ENCODE assay signal across 14 mouse cellular contexts in the genomic region with DNA sequence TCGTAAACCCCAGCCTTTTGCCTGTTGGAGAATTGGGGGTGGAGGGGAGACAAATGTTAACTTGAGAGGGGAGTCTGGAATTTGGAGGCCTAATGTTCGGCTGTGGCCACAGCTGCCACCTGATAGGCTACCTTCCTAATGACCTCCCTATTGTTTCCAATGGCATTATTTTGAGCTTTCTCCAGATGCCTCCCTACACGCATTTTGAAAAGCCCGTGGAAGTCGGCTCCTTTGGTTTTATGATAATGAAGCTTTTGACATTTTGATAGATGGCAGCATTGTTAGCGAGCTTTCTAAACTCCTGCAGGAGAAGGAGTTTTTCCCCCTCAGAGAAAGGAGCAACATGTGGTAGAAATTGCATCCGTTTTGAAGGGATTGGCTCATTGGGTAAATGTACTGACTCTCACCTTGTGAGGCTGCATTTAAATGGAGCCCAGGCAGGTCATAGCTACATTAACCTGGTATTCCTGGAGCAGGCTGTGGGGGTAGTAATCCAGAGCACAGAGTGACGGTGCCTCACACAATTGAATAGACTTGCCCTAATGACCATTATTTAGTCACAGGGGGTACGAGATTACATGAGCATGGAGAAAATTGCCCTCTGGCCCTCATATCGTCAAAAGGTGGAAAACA.
DNase-seq lines count a peak whose midpoint lies in the region; ATAC-seq lines count a peak whose summit lies in the region.
"Had no signal": no experiment of that assay in that cellular context is flagged by ENCODE, and none has a peak within 500 bp of the region (broad histone marks: within the 10 kb centered on the region; RNA-seq: fewer than 3 reads in every experiment).

No protein-coding gene starts in this region.

- no peak for ATAC-seq in forebrain, embryonic 16.5 days
- ATAC-seq in neural tube, embryonic 11.5 days (ENCODE audit: insufficient read depth, low FRiP score, low TSS enrichment): 0 out of 2 replicates have a peak, but pooled peaks have one; percentile 39
- ATAC-seq in neural tube, embryonic 15.5 days (ENCODE audit: low FRiP score): no peak
- no peak for ATAC-seq in frontal cortex, adult (ENCODE audit: low TSS enrichment)
- ATAC-seq: intestine, embryonic 15.5 days had no signal

- peaks cover 47% of the 10 kb centered on the region for H3K4me1 ChIP-seq in forebrain, embryonic 10.5 days
- H3K4me1 ChIP-seq in forebrain, embryonic 16.5 days (replicated peaks; ENCODE audit: control insufficient read depth, insufficient read depth, low read length): peaks cover 11% of the 10 kb centered on the region
- peaks cover 11% of the 10 kb centered on the region for H3K4me1 ChIP-seq in neural tube, embryonic 11.5 days (ENCODE audit: control insufficient read depth, insufficient read depth, low read length)
- peaks cover 5% of the 10 kb centered on the region; the same call in 1 of the 2 replicates for H3K4me1 ChIP-seq in neural tube, embryonic 15.5 days
- H3K4me1 ChIP-seq: heart, embryonic 15.5 days; intestine, embryonic 15.5 days had no signal

- H3K4me3 ChIP-seq in forebrain, embryonic 10.5 days: no peak overlapping the region
- H3K4me3 ChIP-seq in forebrain, embryonic 16.5 days (replicated peaks; ENCODE audit: low read length): no peak overlapping the region
- H3K4me3 ChIP-seq in neural tube, embryonic 11.5 days (ENCODE audit: low read depth, low read length): no peak overlapping the region
- H3K4me3 ChIP-seq in neural tube, embryonic 15.5 days (replicated peaks): no peak overlapping the region
- H3K4me3 ChIP-seq: heart, embryonic 15.5 days; intestine, embryonic 15.5 days; limb, embryonic 12.5 days; megakaryocyte, embryonic 14.5 days had no signal

- DNase-seq in forebrain, embryonic 10.5 days (ENCODE audit: extremely low spot score, low spot score): peak; percentile 17
- no peak for DNase-seq in neural tube, embryonic 11.5 days (ENCODE audit: low spot score)
- peak; percentile 8 to 39 for DNase-seq in kidney, adult 8-10 months
- DNase-seq in adrenal gland, postnatal 4 days (ENCODE audit: low spot score in 2 of 2): no peak
- DNase-seq in lung, adult 18-20 months: no peak
- DNase-seq: cerebellum, adult 18-20 months; lung, adult 2 months had no signal

- H3K27ac ChIP-seq in forebrain, embryonic 10.5 days: no peak overlapping the region
- no peak overlapping the region for H3K27ac ChIP-seq in forebrain, embryonic 16.5 days (ENCODE audit: low read length)
- H3K27ac ChIP-seq in neural tube, embryonic 11.5 days (ENCODE audit: low read depth, low read length): no peak overlapping the region
- H3K27ac ChIP-seq in neural tube, embryonic 15.5 days (replicated peaks): no peak overlapping the region
- H3K27ac ChIP-seq: heart, embryonic 15.5 days; intestine, embryonic 15.5 days; limb, embryonic 12.5 days had no signal

- H3K9me3 ChIP-seq in forebrain, embryonic 10.5 days: no peaks in the 10 kb centered on the region
- no peaks in the 10 kb centered on the region for H3K9me3 ChIP-seq in forebrain, embryonic 16.5 days (ENCODE audit: control insufficient read depth, low read length)
- H3K9me3 ChIP-seq in neural tube, embryonic 11.5 days (ENCODE audit: control insufficient read depth, low read length): no peaks in the 10 kb centered on the region
- no peaks in the 10 kb centered on the region for H3K9me3 ChIP-seq in neural tube, embryonic 15.5 days (replicated peaks)
- H3K9me3 ChIP-seq: heart, embryonic 15.5 days; intestine, embryonic 15.5 days; limb, embryonic 12.5 days; megakaryocyte, embryonic 14.5 days had no signal

- 16% methylated on average over 10 of the region's 10 CpGs for WGBS in forebrain, embryonic 10.5 days
- WGBS in forebrain, embryonic 16.5 days: 9% methylated on average over 10 of the region's 10 CpGs
- 6% methylated on average over 10 of the region's 10 CpGs for WGBS in neural tube, embryonic 11.5 days
- 10% methylated on average over 10 of the region's 10 CpGs for WGBS in neural tube, embryonic 15.5 days

- no peaks in the 10 kb centered on the region for H3K36me3 ChIP-seq in forebrain, embryonic 10.5 days (replicated peaks)
- H3K36me3 ChIP-seq in forebrain, embryonic 16.5 days (ENCODE audit: control insufficient read depth, insufficient read depth): no peaks in the 10 kb centered on the region
- H3K36me3 ChIP-seq in neural tube, embryonic 11.5 days (ENCODE audit: control insufficient read depth, insufficient read depth, low read length): no peaks in the 10 kb centered on the region
- no peaks in the 10 kb centered on the region for H3K36me3 ChIP-seq in neural tube, embryonic 15.5 days
- H3K36me3 ChIP-seq: heart, embryonic 15.5 days; intestine, embryonic 15.5 days; limb, embryonic 12.5 days had no signal

- H3K27me3 ChIP-seq in forebrain, embryonic 10.5 days (ENCODE audit: poor library complexity, severe bottlenecking): peaks cover 25% of the 10 kb centered on the region
- H3K27me3 ChIP-seq in forebrain, embryonic 16.5 days (replicated peaks; ENCODE audit: control insufficient read depth, insufficient read depth, low read length): no peaks in the 10 kb centered on the region
- no peaks in the 10 kb centered on the region for H3K27me3 ChIP-seq in neural tube, embryonic 11.5 days (ENCODE audit: control insufficient read depth, insufficient read depth, low read length)
- no peaks in the 10 kb centered on the region for H3K27me3 ChIP-seq in neural tube, embryonic 15.5 days (replicated peaks)
- H3K27me3 ChIP-seq: heart, embryonic 15.5 days; intestine, embryonic 15.5 days; limb, embryonic 12.5 days had no signal

- H3K4me2 ChIP-seq in forebrain, embryonic 16.5 days (ENCODE audit: low read length): no peak overlapping the region
- no peak overlapping the region for H3K4me2 ChIP-seq in neural tube, embryonic 11.5 days (ENCODE audit: low read depth)
- H3K4me2 ChIP-seq in neural tube, embryonic 15.5 days: no peak overlapping the region
- H3K4me2 ChIP-seq: heart, embryonic 15.5 days; intestine, embryonic 15.5 days; limb, embryonic 12.5 days had no signal

- no peak overlapping the region for H3K9ac ChIP-seq in forebrain, embryonic 16.5 days (replicated peaks; ENCODE audit: low read depth, low read length)
- no peak overlapping the region for H3K9ac ChIP-seq in neural tube, embryonic 11.5 days (ENCODE audit: low read length)
- H3K9ac ChIP-seq in neural tube, embryonic 15.5 days (replicated peaks): no peak overlapping the region
- H3K9ac ChIP-seq: heart, embryonic 15.5 days; intestine, embryonic 15.5 days; limb, embryonic 12.5 days had no signal

Comparison
In these comparisons a context has a peak if more than half of its experiments do, and no peak if none do; other contexts are left out.
1. DNase-seq: peak in forebrain, embryonic 10.5 days (single experiment) and kidney, adult 8-10 months (2 of 2); none in neural tube, embryonic 11.5 days (single experiment), adrenal gland, postnatal 4 days (0 of 2) and lung, adult 18-20 months (0 of 2).